In genomic region chr5:88765587-88765986, GRCm38 (mm10) we compare ENCODE assay signal across 7 mouse cellular contexts. TPM values are rescaled to one million over a fixed set of nuclear protein-coding genes. Genes with fewer than 3 reads are reported as not detected.
DNase-seq lines count a peak whose midpoint lies in the region; ATAC-seq and TF ChIP-seq lines count a peak whose summit lies in the region.

No protein-coding gene starts in this region.

- 0 out of 2 replicates have a peak overlapping the region, but pooled peaks have one; percentile 39 for H3K27ac ChIP-seq in lung, postnatal 0 days (ENCODE audit: low read length)
- 0 out of 2 replicates have a peak overlapping the region, but pooled peaks have one; percentile 25 for H3K27ac ChIP-seq in embryonic fibroblast, embryonic 13.5 days (ENCODE audit: insufficient read depth, low read length)
- peak overlapping the region; percentile 94 for H3K27ac ChIP-seq in limb, embryonic 12.5 days
- peak overlapping the region; percentile 82 for H3K27ac ChIP-seq in stomach, embryonic 15.5 days

- peak overlapping the region; percentile 92 for H3K4me2 ChIP-seq in lung, postnatal 0 days (replicated peaks; ENCODE audit: low read depth, low read length)
- H3K4me2 ChIP-seq in limb, embryonic 12.5 days = peak overlapping the region; percentile 51
- H3K4me2 ChIP-seq in stomach, embryonic 15.5 days = peak overlapping the region; percentile 73

- ATAC-seq in lung, postnatal 0 days = no peak
- ATAC-seq in limb, embryonic 12.5 days (ENCODE audit: insufficient number of reproducible peaks, insufficient read depth, low FRiP score, low TSS enrichment, low read depth) = no peak
- no peak for ATAC-seq in stomach, embryonic 15.5 days (ENCODE audit: insufficient read depth, low FRiP score, low read depth)

- H3K27me3 ChIP-seq in lung, postnatal 0 days (replicated peaks; ENCODE audit: insufficient read depth, low read length) = no peaks in the 10 kb centered on the region
- H3K27me3 ChIP-seq in limb, embryonic 12.5 days = no peaks in the 10 kb centered on the region
- H3K27me3 ChIP-seq in stomach, embryonic 15.5 days (replicated peaks) = no peaks in the 10 kb centered on the region

- 9% methylated on average over 6 of the region's 6 CpGs for WGBS in lung, postnatal 0 days
- WGBS in limb, embryonic 12.5 days = 15% methylated on average over 6 of the region's 6 CpGs
- WGBS in stomach, embryonic 15.5 days = 8% methylated on average over 6 of the region's 6 CpGs

- no peaks in the 10 kb centered on the region for H3K36me3 ChIP-seq in lung, postnatal 0 days (ENCODE audit: insufficient read depth, low read length)
- H3K36me3 ChIP-seq in limb, embryonic 12.5 days = peaks cover 21% of the 10 kb centered on the region
- no peaks in the 10 kb centered on the region for H3K36me3 ChIP-seq in stomach, embryonic 15.5 days

- TF ChIP-seq POLR2A in embryonic fibroblast, embryonic 13.5 days (IDR thresholded peaks at IDR 0.05; ENCODE audit: low read depth, low read length) = no peak

- peak overlapping the region; percentile 53 for H3K4me3 ChIP-seq in lung, postnatal 0 days (ENCODE audit: low read depth, low read length)
- peak overlapping the region; percentile 89 for H3K4me3 ChIP-seq in embryonic fibroblast, embryonic 13.5 days (ENCODE audit: insufficient read depth, low read length)
- H3K4me3 ChIP-seq in limb, embryonic 12.5 days (replicated peaks) = peak overlapping the region; percentile 72
- peak overlapping the region; percentile 64 for H3K4me3 ChIP-seq in stomach, embryonic 15.5 days (replicated peaks)

- H3K9ac ChIP-seq in lung, postnatal 0 days (replicated peaks; ENCODE audit: low read depth) = peak overlapping the region; percentile 43
- H3K9ac ChIP-seq in limb, embryonic 12.5 days (replicated peaks) = peak overlapping the region; percentile 83
- H3K9ac ChIP-seq in stomach, embryonic 15.5 days = peak overlapping the region; percentile 55

- TF ChIP-seq CTCF in lung, postnatal 0 days (IDR thresholded peaks at IDR 0.05) = no peak
- TF ChIP-seq CTCF in embryonic fibroblast, embryonic 13.5 days (IDR thresholded peaks at IDR 0.05; ENCODE audit: borderline replicate concordance, insufficient read depth, low read length) = no peak

- DNase-seq in lung, postnatal 0 days (ENCODE audit: low spot score) = no peak
- no peak for DNase-seq in lung, postnatal 14 days
- no peak for DNase-seq in cerebellum, adult 11 months
- no peak for DNase-seq in adrenal gland, adult (ENCODE audit: inconsistent age in 2 of 2, low spot score in 1 of 2)

- TF ChIP-seq EP300 in lung, postnatal 0 days (IDR thresholded peaks at IDR 0.05) = no peak

- no peaks in the 10 kb centered on the region; the same call in 1 of the 2 replicates for H3K4me1 ChIP-seq in lung, postnatal 0 days (ENCODE audit: insufficient read depth, low read depth, low read length)
- peaks cover 4% of the 10 kb centered on the region; the same call in 1 of the 2 replicates for H3K4me1 ChIP-seq in embryonic fibroblast, embryonic 13.5 days (ENCODE audit: control insufficient read depth, insufficient read depth, low read length)
- H3K4me1 ChIP-seq in limb, embryonic 12.5 days (replicated peaks) = peaks cover 14% of the 10 kb centered on the region
- H3K4me1 ChIP-seq in stomach, embryonic 15.5 days = peaks cover 6% of the 10 kb centered on the region; the same call in 1 of the 2 replicates

- no peaks in the 10 kb centered on the region for H3K9me3 ChIP-seq in lung, postnatal 0 days (ENCODE audit: low read length)
- H3K9me3 ChIP-seq in limb, embryonic 12.5 days = no peaks in the 10 kb centered on the region
- no peaks in the 10 kb centered on the region for H3K9me3 ChIP-seq in stomach, embryonic 15.5 days

RNA-seq across cellular contexts. Expression of gene Dck, which starts 0.8 kb away (rescaled TPM):
- 7.2 and 7.8 TPM in 2 replicates for polyA plus RNA-seq in lung, postnatal 0 days (2015; fragmentation: Nextera tagmentation; extraction: Ambion mirVana)
- polyA plus RNA-seq in embryonic fibroblast, embryonic 13.5 days (2011; ENCODE audit: insufficient read length, low read depth, missing spikeins) = 19.4 and 21.6 TPM in 2 replicates
- 70.1 and 72.6 TPM in 2 replicates for polyA plus RNA-seq in limb, embryonic 12.5 days (2016; fragmentation: Nextera tagmentation; extraction: Ambion mirVana)
- polyA plus RNA-seq in stomach, embryonic 15.5 days (2015; fragmentation: Nextera tagmentation; extraction: Ambion mirVana) = 41.8 and 44.6 TPM in 2 replicates

RNA-seq across cellular contexts. Expression of gene Mob1b, which starts 44.9 kb away (rescaled TPM):
- 9.7 and 10.8 TPM in 2 replicates for polyA plus RNA-seq in lung, postnatal 0 days (2015; fragmentation: Nextera tagmentation; extraction: Ambion mirVana)
- polyA plus RNA-seq in embryonic fibroblast, embryonic 13.5 days (2011; ENCODE audit: insufficient read length, low read depth, missing spikeins) = 37.3 and 42.1 TPM in 2 replicates
- 11.8 and 12.9 TPM in 2 replicates for polyA plus RNA-seq in limb, embryonic 12.5 days (2016; fragmentation: Nextera tagmentation; extraction: Ambion mirVana)
- 11.7 and 12.9 TPM in 2 replicates for polyA plus RNA-seq in stomach, embryonic 15.5 days (2015; fragmentation: Nextera tagmentation; extraction: Ambion mirVana)

Comparison
In these comparisons a context has a peak if more than half of its experiments do, and no peak if none do; other contexts are left out.
1. H3K27ac ChIP-seq: peak in every context shown above with its lines; median percentile 94 in limb, embryonic 12.5 days; 82 in stomach, embryonic 15.5 days; 39 in lung, postnatal 0 days; 25 in embryonic fibroblast, embryonic 13.5 days.